Mouse (Mus musculus): ENCODE measurements around the gene Plcb4. TPM values are rescaled to one million over a fixed set of nuclear protein-coding genes. Genes with fewer than 3 reads are reported as not detected.
"Not testable (repeated sequence)": the region's sequence is repeated elsewhere in the genome, so short reads cannot be mapped to it uniquely, and the experiment has no call there.

Plcb4 gene
- polyA plus RNA-seq, 1 experiment, result 2.2 TPM

DNA sequence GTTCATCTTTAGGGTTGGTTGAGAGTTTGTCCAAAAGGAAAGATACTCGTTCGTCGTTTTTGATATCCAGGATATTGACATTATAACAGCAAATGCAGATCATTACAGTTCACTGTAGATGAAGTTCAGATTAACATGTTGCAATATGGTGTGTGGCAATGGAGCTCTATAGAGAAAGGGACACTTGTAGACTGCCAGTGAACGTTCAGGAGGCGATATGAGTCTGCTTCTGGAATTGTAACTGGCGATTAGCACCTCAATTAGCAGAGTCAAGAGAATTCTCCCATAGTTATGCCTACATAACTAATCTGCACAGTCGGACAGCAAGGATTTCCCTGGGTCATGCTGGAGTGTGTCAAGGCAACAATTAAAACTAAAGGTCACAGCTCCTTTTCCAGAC, 210.8 kb downstream of the Plcb4 start:
- DNase-seq (ENCODE audit: low read depth, low spot score), result no peak
- WGBS, result 89% methylated on average over 7 of the region's 7 CpGs

DNA sequence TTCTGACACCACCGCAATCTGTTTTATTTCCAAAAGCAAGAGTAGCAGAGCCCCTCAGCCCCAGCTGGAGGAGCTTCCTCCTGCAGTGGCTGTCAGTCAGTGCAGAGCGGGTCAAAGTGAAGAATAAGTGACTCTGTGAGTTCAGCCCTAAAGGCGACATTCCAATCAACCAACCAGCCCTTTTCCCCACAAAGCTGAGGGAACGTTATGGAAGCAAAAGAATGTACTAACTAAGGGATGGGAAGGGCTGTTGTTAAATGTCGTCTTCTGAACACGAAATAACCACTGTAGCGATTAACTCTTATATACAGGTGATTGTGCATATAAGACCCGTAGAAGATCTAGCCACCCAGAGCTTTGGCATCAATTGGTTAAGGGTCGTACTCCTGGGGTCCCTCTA, 214.3 kb downstream of the Plcb4 start:
- WGBS, result 94% methylated on average over 9 of the region's 9 CpGs
- no peak for DNase-seq (ENCODE audit: low read depth, low spot score)

- WGBS, result 54% methylated on average over 2 of the region's 2 CpGs
- DNase-seq (ENCODE audit: low read depth, low spot score), result no peak
Observed at GRCm38 (mm10) chr2:135873761-135874160, 214.9 kb downstream of the Plcb4 start.

DNA sequence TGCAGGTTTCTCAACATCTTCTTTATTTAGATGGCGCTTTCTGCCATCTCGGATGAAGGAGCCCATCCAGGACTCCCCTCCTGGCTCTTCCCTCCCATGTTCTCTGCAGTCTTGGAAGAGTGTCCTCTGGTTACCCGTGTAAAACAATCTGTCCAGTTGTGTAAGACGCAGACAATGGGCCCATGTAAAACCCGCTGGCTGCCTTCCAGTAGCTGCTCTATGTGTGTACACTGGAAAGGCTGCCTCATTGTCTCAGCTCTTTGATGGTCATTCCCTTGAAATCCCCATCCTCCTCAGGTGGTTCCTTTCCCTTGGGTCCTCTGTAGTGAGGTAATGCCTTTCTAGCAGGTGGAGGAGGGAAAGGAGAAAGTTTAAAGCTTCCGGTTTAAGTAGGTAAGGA, 216.7 kb downstream of the Plcb4 start:
- DNase-seq (ENCODE audit: low read depth, low spot score), result peak; percentile 4

DNA sequence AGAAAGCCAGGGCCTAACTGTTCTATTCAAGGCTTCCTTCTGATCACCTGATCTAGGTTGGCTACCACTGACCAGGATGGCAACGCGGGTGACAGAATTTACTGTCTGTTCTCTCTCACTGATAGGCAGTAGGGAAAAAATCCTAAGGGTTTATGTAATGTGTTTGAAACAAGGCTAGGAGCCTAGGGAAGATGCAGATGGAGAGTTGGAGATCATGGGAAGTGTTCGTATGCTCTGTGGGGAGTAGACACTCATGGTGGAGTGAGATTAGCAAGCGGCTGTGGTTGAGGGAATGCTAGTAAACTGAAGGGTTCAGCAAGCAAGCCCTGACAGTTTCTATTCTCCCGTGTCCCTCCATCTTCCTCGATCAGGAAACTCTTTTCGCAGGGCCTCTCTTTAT, 220.5 kb downstream of the Plcb4 start:
- 92% methylated on average over 7 of the region's 7 CpGs for whole genome bisulfite sequencing
- no peak for DNase-seq (ENCODE audit: low read depth, low spot score)

More for the DNA sequence above, 216.7 kb downstream of the Plcb4 start:
- WGBS, result 43% methylated on average over 6 of the region's 6 CpGs

DNA sequence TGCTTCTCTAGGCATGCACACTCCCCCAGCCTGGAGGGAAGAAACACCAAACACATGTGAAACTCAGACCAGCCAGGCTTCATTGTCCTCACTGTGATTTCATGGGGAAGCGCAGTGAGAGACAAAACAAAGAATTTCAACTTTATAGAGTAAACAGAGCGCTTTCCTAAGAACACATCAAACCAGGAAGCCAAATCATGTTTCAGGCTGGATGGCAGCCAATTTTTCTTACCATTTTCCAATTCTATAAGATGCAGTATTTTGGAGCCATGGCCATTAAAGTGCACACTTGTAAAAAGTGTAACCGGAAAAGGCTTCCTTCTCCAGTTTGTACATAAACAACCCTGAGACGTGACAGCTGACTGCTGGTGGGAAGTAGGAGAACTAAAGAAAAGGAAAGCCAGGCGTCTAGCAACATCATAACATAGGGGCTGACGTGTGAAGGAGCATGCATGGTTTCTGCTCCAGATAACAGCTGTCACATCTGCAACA, 221.5 kb downstream of the Plcb4 start:
- DNase-seq (ENCODE audit: low read depth, low spot score), result peak; percentile 7
- WGBS, result 33% methylated on average over 6 of the region's 6 CpGs

DNA sequence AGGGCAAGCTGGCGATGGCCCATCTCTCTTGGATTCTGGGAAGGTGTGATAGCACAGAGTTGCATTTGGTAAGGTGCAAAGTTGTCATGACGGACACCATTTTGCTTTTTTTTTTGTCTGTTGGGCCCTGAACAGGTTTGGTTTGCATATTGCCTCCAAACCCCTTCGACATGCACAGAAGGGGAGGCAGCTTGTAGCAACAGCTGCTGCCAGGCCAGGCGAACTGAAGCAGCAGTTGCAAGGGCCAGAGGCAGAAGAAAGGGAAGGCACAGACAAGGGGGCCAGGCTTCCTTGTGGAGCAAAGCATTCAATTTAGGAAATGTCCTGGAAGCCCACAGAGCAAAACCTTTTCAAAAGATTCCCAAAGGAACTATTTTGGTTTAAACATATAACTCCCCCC, 224.5 kb downstream of the Plcb4 start:
- DNase-seq (ENCODE audit: low read depth, low spot score), result no peak
- WGBS, result 93% methylated on average over 4 of the region's 4 CpGs

DNA sequence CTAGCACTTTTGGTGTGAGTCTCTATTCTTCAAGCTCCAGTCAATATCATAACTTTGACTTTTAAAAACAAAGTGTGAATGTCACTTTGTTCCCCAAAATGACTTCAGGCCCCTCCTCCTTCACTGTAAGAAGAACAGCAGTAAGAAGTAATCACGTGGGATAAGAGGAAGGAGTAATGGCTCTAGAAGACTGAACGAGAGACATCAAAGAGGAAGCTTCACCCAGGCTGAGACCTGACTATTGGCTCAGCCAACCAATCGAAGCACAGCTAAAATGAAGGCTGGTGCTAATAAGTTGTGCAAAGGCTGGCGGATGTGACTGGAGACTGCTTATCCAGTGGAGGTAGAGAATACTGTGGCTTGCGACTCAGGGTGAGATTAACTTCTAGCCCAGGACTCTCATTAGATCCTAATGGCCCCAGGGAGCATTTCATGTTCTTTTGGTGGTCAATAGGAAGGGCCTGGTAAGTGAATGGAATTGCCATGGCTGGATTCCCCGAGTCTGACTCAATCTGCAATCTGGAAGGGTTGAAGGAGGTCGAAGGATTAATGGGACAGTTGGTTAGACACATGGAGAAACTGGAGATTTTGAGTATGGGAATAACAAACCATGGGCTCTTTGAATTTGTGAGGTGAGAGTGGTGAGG, 225.8 kb downstream of the Plcb4 start:
- DNase-seq (ENCODE audit: low read depth, low spot score), result no peak
- WGBS, result 82% methylated on average over 7 of the region's 7 CpGs

- DNase-seq (ENCODE audit: low read depth, low spot score), result no peak
- 64% methylated on average over 6 of the region's 6 CpGs for WGBS
Observed at GRCm38 (mm10) chr2:135885607-135886006, 226.8 kb downstream of the Plcb4 start.

DNA sequence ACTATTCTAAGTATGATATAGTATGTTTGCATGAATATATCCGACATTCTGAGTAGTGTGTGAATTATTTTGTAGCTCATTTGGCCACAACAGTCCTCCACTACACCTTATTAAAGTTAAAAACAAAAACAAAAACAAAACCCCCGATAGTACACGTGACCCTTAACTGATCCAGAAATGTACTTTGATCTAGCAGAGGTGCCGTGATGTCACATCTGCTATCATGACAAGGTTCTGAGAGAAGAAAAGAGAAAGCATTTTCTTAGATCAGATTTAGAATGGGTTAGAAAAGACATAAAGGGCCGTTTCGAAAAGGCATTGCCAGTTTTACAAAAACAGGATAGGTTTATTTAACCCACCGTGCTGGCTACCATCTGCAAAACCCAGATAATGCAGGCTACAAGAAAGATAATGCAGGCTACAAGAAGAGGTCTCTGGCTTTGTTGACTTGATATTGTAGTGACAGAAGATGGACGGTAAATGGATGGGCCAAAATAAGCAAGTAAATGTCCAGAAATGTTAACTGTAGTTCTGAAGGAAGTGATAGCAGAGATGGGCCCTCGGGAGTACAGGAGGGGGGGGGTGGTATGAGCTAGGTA, 227.4 kb downstream of the Plcb4 start:
- 83% methylated on average over 9 of the region's 9 CpGs for WGBS
- DNase-seq (ENCODE audit: low read depth, low spot score), result no peak

GRCm38 (mm10) chr2:135887805-135888204, 229.0 kb downstream of the Plcb4 start:
- no peak for DNase-seq (ENCODE audit: low read depth, low spot score)
- 49% methylated on average over 2 of the region's 2 CpGs for WGBS

DNA sequence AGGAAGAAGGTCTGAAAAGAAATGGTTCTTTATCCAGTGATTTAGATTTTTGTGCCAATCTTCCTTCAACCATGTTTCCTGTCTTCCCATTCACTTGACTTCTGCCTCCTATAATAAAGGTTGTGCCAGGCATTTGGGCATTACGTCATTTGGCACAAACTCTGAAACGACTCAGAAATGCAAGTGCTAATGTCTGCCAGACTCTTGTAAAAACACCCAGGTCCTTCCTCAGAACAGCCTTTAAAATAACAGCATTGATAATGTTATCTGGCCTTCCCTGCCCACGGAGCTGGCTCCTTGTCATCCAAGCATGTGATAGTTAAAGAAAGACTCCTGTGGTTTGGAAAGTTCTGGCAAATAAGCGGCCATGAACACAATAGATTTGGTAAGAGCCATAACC, 229.4 kb downstream of the Plcb4 start:
- peak; percentile 14 for DNase-seq (ENCODE audit: low read depth, low spot score)
- 29% methylated on average over 4 of the region's 4 CpGs for WGBS

DNA sequence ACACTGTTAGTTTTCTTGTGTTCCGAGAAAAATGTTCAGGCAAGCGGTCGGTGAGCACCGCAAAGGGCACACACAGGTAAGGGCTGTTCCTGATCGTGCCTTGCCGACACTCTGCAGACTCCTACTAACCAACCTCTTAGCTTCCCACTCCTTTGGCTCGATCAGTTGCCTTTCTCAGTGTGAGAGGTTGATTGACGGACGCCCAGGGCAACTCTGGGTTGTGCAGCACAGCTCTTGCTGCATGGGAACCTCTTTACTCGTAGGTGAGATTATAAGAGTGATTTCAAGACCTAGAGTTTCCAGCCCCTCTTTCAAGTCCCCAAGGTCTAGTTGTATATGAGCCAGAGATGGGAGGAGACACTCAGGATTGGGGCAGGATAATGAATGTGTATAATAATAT, 230.0 kb downstream of the Plcb4 start:
- 86% methylated on average over 10 of the region's 10 CpGs for WGBS
- DNase-seq (ENCODE audit: low read depth, low spot score), result no peak

DNA sequence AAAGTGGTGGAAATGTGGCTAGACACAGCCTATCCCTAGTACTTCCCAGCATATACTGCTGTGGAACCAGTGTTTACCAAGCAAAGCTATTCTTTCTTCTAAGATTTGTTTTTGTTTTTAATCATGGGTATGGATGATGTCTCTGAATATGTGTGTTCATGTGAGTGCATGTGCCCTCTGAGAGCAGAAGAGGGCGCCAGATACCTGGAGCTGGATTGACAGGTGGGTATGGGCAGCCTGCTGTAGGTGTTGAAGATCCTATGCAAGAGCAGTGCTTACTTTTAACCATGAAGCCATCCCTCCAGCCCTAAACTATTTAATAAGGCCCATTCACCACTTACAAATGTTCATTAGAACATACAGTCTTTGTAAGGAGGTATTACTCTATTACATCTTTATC, 231.3 kb downstream of the Plcb4 start:
- WGBS, result 93% methylated on average over 1 of the region's 1 CpGs
- no peak for DNase-seq (ENCODE audit: low read depth, low spot score)

- no peak for DNase-seq (ENCODE audit: low read depth, low spot score)
- 89% methylated on average over 10 of the region's 10 CpGs for WGBS
Observed at GRCm38 (mm10) chr2:135891097-135891496, 232.3 kb downstream of the Plcb4 start.

GRCm38 (mm10) chr2:135891686-135892085, 232.9 kb downstream of the Plcb4 start:
- WGBS, result 87% methylated on average over 5 of the region's 5 CpGs

GRCm38 (mm10) chr2:135894582-135894981, 235.8 kb downstream of the Plcb4 start:
- no peak for DNase-seq (ENCODE audit: low read depth, low spot score)
- 70% methylated on average over 2 of the region's 2 CpGs for WGBS

More at GRCm38 (mm10) chr2:135891686-135892085, 232.9 kb downstream of the Plcb4 start:
- DNase-seq (ENCODE audit: low read depth, low spot score), result no peak

- WGBS, result 73% methylated on average over 4 of the region's 4 CpGs
Observed at GRCm38 (mm10) chr2:135898025-135898424, 239.2 kb downstream of the Plcb4 start.

DNA sequence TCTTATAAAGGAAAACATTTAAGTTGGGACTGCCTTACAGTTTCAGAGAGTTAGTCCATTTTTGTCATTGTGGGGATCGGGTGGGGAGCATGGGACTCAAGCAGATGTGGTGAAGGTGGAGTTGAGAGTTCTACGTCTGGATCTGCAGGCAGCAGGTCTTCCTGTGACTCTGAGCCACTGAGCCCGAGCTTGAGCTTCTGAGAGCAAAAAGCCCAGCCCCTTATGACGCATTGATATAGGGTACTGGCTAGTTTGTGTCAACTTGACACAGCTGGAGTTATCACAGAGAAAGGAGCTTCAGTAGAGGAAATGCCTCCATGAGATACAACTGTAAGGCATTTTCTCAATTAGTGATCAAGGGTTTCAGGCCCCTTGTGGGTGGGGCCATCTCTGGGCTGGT, 241.1 kb downstream of the Plcb4 start:
- WGBS, result 86% methylated on average over 4 of the region's 4 CpGs
- not testable (repeated sequence) for DNase-seq (ENCODE audit: low read depth, low spot score)

More at GRCm38 (mm10) chr2:135898025-135898424, 239.2 kb downstream of the Plcb4 start:
- no peak for DNase-seq (ENCODE audit: low read depth, low spot score)

DNA sequence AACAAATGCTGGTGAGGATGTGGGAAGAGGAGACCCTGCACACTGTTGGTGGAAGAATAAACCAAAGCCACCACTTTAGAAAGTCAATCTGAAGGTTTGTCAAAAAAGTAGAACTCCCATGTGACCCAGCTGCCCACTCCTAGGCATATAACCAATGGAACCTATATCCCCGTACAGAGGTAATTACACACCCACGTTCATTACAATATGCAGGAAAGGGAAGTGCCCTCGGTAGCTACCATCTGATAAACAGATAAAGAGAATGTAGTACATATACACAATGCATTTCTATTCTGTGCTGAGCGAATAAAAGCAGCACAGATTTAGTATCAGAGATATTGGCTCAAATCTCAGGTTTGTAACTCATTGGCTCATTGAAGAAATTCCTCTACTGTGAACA, 242.2 kb downstream of the Plcb4 start:
- no peak for DNase-seq (ENCODE audit: low read depth, low spot score)
- WGBS, result 86% methylated on average over 4 of the region's 4 CpGs

DNA sequence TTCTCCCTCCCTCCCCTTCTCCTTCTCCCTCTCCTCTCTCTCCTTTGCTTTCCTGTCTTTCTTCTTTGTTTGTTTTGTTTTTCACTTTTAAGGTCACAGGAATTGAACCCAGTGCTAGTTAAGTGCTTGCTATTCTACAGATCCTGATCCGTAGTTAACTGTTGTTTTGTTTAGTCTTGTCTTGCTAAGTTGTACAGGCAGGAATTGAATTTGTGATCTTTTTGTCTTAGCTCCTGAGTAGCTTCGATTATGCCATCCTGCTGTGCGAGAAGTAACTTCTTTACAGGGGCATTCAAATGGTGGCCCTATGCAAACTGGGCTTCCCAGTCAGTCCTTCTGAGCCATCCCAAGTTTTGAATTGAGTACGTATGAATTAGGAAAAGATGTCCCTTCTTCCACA, 245.5 kb downstream of the Plcb4 start:
- DNase-seq (ENCODE audit: low read depth, low spot score), result no peak
- 81% methylated on average over 4 of the region's 4 CpGs for WGBS
